Mouse (Mus musculus): ENCODE data around the gene Kcnh2.

Gene Kcnh2

DNA sequence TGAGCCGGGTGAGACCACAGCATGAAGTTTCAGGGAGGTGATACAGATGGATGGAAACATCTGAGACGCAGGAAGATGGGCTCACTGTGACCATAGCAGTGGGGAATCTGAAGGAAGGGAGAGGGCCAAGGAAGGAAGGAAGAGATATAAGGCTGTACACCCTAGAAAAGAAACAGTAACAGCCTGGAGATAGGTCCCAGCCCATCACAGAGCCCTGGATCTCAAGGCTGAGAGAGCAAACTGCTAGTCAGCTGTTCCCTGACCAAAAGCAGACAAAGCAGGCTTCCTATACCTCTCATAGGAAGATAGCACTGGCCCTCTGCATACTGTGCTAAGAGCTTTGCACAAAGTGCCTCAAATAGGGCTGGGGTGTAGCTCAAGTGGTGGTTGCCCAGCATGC is 27.3 kb upstream of the Kcnh2 start:
- DNase-seq (ENCODE audit: low read depth), result no peak

- no peak for DNase-seq (ENCODE audit: low read depth)
Measured at GRCm38 (mm10) chr5:24374666-24375328, 23.4 kb upstream of the Kcnh2 start.

DNA sequence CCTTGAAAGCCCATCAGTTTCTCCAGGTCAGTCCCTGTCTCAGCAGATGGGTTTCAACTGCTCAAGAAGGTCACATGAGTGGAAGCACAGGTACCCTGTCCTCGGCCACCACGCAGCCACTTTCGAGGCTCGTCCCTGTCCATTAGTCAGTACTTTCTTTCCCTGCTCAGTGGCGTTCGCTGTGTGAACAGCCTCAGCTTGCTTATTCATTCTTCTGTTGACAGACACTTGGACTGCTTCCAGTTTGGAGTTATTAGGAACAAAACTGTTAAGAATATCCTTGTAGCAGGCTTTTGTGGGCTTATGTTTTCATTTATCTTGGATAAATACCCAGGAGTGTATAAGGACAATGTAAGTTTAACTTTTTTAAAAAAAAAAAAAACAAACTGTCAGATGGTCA is 22.8 kb upstream of the Kcnh2 start:
- no peak for DNase-seq (ENCODE audit: low read depth)

DNA sequence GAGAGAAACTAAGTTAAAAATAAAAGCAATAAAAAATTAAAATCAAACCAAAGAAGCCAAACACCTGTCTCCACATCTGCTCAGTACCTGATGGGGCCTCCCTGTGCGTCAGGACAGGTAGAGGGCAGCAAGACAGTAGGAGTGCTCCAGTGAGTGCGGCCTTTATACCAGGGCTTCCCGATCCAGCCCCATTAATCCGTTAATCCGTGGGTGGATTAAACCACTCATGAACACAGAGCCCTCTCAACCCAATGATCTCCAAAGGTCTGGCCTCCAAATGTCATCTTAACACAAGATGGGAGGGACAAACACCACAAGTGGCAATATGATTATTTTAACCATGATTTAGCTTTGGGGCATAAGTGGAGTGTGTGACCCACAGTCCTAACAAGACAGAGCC is 22.4 kb upstream of the Kcnh2 start:
- no peak for DNase-seq (ENCODE audit: low read depth)

- no peak for DNase-seq (ENCODE audit: low read depth)
Measured at GRCm38 (mm10) chr5:24369767-24370166, 18.4 kb upstream of the Kcnh2 start.

DNA sequence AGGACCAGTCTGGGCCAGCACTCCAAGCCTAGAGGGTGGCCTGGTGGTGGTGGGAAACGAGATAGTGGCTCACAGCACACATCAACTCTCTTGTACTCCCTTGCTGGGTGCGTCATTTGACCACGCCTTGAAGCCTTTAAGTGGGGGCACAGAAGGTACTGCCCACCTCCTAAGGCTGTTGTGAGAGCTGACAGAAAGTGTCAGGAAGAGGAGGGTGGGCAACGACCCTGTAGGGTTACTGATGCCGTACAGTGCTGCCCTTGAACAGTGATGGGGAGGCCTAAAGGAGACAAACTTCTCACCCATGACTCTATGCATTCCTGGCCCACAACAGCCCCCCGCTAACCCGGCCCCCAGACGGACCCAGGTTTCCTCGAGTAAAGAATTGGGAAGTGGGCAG is 15.0 kb upstream of the Kcnh2 start:
- DNase-seq (ENCODE audit: low read depth), result no peak

GRCm38 (mm10) chr5:24365528-24365927 is 14.1 kb upstream of the Kcnh2 start:
- DNase-seq (ENCODE audit: low read depth), result no peak

DNA sequence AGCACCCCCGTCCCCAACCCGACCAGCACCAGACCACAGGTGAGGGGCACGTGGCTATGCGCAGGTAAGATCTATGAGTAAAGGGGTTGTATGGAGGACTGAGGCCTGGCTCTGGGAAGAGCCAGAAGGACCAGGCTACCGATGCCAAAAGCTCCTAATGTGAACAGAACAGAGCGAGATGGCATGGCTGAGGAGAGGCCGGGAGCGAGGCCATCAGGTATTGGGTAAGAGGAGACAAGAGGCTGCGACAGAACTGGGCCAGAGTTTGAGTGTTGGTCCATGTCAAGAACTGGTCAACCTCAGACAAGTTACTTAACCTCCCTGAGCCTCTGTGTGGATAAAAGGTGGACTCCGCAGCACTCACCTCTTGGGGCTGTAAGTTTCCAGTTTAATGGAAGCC is 13.6 kb upstream of the Kcnh2 start:
- no peak for DNase-seq (ENCODE audit: low read depth)

GRCm38 (mm10) chr5:24364508-24364907 is 13.1 kb upstream of the Kcnh2 start, which contains the start of gene Nos3:
TSS of gene Nos3 (plus strand) at chr5:24364810.
- DNase-seq (ENCODE audit: low read depth), result no peak

DNA sequence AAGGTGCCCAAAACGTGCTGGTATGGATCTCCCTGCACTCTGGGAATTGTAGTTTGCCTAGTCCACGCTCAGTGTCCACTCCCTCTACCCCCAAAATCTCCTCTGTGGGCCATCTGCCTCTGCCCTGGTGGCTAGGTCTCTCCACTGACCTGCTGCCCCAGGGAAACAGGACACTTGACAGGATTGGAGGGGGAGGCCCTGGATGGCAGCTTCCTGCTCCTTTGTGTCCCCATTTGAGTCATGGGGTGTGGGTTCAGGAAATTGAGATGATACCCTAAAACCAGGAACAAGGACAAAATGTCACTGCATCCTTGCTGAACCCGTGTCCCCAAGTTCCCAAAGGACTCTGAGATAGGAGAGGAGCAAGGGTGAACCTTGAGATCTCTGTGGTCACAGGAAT is 12.7 kb upstream of the Kcnh2 start:
- DNase-seq (ENCODE audit: low read depth), result no peak

DNA sequence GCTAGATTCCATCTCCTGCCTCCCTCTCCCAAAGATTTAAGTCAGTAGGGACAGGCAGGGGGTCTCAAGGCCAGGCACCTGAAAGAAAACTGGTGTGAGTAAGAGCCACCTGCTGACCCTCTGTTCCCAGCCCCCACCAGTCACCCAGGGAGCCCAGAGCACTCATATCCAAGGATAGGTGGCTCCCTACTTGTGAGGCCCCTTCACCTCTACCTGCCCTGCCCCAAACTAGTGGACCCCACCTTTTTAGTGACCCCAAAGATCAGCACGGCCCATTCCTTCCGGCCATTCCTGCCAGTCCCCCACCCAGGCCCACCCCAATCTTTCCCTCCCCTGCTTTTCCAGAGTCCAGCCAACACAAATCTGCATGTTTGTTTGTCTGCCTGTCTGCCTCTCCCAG is 12.1 kb upstream of the Kcnh2 start:
- DNase-seq (ENCODE audit: low read depth), result no peak

- DNase-seq (ENCODE audit: low read depth), result peak; percentile 93
Measured at GRCm38 (mm10) chr5:24360792-24361454, 9.5 kb upstream of the Kcnh2 start.

GRCm38 (mm10) chr5:24357461-24357860 is 6.1 kb upstream of the Kcnh2 start:
- DNase-seq (ENCODE audit: low read depth), result peak; percentile 95

DNA sequence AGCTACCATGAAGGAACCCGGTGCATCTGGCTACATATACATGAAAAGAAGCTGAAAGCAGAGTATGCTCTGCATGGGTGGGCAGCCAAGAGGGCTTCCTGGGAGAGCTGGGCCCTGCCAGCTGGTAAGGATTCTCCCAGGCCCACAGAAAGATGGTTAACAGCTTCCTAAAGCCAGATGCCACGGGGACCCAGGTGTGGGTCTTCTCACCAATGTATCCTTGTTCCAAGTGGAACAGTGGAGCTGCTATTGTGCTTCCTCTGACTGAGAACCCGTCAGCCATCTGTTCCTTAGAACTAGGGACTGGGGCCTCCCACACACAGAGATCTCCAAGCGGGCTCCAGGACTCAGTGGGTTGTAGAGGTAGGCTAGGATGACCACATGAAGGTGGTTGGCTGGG is 5.4 kb upstream of the Kcnh2 start:
- DNase-seq (ENCODE audit: low read depth), result no peak

GRCm38 (mm10) chr5:24353327-24353726 is 1.9 kb upstream of the Kcnh2 start:
- no peak for DNase-seq (ENCODE audit: low read depth)

- peak; percentile 27 for DNase-seq (ENCODE audit: low read depth)
Measured at GRCm38 (mm10) chr5:24352251-24352859, 951 bp upstream of the Kcnh2 start.

- peak; percentile 69 for DNase-seq (ENCODE audit: low read depth)
Measured at GRCm38 (mm10) chr5:24351701-24352171, 332 bp upstream of the Kcnh2 start.

- DNase-seq (ENCODE audit: low read depth), result peak; percentile 25
Measured at GRCm38 (mm10) chr5:24350531-24351250, 713 bp downstream of the Kcnh2 start.

DNA sequence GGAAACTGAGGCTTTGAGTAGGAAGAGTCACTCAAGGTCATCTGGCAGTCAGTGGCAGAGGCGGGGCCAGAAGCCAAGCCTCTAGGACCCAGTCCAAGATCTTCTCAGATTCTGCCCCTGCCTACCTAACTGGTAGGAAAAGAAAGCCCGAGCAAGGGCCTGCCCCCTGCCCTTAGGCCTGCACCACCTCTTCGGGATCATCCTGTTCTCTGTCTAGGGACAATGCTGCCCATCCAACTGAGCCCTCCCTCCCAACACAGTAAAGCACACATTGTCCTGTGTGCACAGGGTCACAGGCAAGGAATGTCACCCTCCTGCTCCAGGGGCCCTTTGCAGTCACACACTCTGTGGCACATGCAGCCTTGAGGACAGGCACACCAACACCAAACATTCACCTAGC is 1.3 kb downstream of the Kcnh2 start:
- peak; percentile 8 for DNase-seq (ENCODE audit: low read depth)

GRCm38 (mm10) chr5:24348546-24348945 is 2.9 kb downstream of the Kcnh2 start:
- no peak for DNase-seq (ENCODE audit: low read depth)

GRCm38 (mm10) chr5:24348128-24348527 is 3.3 kb downstream of the Kcnh2 start:
- peak; percentile 93 for DNase-seq (ENCODE audit: low read depth)

DNA sequence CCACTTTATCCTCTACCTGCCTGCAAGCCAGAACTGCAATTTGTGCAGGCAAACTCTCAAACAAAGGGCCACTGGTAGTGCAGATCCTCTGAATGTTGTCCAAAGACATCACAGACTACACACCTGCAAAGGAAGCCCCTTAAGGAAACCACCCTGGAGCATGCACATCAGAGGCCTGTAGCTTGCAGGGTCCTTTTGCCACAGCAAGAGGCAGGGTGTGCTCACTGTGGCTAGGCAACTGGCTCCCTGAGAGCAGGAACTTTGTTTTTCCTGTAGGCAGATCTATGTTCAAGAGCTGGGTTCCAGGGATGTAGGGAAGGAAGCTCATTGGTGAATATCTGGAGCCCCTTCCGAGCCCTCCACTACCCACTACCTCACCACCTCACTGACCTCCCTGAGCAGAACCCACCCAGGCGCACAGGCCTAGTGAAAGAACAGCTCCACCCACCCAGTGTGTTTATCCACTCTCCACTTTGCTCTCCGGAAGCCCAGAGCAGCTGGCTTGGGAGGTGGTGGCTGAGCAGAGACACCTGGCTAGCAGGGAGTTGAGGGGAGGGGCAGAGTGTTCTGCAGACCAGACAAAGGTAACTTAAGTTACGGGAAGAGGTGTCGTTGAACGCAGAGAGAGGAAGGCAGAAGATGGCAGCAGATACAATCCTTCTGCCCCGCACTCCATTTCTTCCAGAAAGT is 4.1 kb downstream of the Kcnh2 start:
- no peak for DNase-seq (ENCODE audit: low read depth)
